Mouse (Mus musculus): ENCODE data around the gene Klhl7.

The Klhl7 gene

DNA sequence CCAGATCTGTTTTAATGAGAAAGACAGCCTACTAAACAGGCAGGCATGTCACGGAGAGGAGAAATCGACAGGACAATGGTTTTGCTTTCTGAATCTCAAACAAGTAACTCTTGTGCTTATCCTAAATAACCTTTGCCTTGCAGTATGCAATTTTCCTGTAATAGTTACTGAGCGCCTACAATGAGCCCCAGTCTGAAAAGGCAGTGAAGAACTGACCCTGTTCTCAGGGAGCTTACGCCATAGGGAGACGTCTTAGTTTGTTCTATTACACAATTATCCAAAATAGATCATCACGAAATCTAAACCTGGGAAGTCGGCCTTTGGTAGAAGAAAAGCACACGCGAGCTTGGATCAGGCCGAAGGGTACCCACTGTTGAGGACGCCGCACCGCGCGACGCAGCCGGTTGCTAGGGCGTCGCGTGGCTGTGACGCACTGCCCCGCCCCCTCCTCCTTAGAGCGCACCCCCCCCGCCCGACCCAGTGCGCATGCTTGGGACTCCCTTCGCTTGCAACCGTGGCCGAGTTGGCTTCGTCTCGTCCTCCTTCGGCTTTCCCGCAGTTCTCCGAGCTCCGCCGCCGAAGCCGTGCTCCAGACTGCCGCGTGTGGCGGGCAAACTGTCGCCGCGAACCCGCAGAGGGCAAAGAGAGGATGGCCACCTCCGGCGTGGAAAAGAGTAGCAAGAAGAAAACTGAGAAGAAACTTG, at the start of gene Klhl7:
Gene Klhl7 (plus strand): TSS at position 500 of the 704 bp plus-strand sequence.
- DNase-seq (ENCODE audit: low read depth, low spot score) = peak; percentile 83

DNA sequence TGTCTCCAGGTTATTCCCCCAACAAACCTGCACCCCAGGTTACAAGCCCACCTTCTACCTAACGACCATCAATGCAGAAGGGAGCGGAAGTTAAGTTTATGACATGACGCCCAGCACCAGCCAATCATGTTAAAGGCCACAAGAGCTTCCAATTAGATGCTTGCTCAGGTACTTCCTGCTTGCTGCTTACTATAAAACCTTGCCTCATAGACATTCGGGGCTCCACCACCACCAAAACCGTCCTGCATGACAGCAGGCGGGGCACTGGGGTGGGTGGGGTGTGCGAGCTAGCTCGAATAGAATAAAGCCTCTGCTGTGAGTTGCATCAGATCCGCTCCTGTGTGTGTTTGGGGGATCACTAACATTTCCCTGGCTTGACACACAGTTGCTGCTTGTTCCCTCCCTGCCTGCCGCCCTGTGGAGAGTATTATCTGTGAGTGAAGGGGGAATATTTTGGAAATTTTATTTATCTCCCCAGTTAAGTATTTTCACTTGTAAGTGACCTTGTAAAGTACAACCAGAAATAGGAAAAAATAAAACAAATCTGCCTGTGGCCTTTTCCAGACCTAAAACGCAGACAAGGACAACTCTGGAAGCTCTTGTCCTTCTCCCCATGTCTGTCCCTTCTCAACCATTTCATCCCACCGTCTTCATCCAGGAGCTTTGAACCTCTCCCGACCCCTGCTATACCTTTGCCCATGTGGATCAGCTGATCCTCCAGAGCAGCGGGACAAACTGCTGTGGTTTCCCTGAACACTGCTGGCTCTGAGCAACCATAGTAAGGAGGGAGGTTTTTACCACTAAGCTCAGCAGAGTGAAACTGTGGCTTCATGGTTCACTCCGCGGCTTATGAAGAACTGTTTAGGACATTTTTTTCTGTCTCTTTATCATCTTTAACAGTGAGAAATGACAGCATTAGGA, 48.4 kb upstream of the Klhl7 start:
- DNase-seq (ENCODE audit: low read depth, low spot score) = no peak

DNA sequence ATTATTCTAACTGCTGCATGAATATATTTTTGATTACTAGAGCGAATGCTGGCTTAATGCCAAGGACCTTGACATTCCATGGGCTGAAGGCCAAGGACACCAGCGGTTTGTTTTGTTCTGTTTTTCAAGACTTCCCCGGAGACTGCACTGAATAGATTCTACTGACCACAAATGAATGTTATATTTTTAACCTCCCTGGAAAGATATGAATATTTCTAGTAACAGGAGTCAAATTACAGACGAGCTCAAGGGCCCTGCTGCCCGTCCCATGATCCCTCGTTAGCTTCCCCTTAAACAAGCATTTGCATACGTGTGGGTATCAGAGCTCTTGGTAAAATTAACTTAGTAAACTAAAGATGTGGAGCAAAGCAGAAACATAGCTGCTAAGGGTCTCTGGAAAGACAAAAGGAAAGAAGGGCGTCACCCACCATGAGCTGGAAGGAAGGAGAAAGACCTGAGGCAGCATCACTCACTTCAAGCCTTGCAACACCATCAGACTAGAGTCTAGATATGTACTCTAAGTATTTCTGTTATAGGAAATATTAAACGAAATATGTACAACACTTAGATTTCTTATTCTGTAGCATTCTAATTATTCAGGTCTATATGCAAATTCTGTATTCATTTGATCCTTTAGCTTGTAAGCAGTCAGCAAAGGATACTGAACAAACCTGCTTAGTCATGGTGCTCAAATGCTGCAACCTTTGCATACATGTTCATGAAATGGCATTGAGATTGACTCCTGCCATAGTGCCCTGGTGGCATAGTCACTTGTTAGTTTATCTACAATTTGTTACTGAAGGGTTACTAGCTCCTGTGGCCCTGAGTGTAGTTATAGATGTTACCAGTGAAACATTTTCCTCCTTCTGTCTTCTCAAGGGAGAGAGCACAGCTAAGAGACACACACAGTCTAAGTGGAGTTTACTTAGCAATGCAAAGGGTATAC, 46.9 kb upstream of the Klhl7 start:
- no peak for DNase-seq (ENCODE audit: low read depth, low spot score)

DNA sequence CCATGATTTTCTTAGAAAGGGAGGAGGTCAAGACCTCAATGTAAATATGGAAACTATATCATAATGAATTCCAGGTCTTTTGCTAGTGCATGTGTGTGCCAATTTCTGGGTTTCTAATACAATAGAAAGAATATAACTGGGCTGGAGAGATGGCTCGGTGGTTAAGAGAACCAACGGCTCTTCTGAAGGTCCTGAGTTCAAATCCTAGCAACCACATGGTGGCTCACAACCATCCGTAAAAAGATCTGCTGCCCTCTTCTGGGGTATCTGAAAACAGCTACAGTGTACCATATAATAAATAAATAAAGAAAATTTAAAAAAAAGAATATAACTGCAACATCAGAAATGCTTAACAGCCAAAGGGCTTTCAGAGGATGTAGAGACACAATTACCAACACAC, 46.0 kb upstream of the Klhl7 start:
- DNase-seq (ENCODE audit: low read depth, low spot score) = no peak

DNA sequence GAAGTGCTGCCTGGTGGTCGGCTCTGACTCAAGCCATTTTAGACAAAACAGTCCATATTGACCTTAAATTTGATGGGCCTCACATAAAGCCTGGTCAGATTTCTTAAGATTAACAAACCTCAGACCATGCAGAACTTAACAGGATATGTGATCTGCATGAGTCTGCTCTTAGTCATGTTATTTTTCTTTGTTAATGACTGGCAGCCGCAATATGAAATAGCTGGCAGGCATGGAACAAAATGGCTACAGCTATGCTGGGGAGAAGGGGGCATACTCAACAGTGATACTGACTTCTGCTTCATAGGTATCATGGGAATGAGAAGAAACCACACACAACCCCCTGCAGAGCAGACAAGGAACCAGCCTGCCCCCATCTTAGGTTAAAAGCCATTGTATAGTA, 43.5 kb upstream of the Klhl7 start:
- DNase-seq (ENCODE audit: low read depth, low spot score) = no peak

DNA sequence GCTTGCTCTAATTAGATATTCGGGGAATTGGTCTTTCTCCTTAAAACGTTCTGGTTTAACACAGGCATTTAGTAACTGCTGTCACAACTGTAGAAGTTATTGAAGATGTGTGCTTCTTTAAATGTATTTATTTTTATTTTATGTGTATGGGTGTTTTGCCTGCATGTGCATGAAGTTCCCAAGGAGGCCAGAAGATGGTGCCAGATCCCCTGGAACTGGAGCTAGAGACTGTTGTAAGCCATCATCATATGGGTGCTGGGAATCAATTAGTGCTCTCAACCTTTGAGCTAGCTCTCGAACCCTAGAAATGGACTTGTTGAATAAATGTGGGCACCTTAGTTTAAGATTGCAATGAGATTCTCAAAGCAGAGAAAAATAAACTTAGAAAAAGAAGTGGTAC, 42.8 kb upstream of the Klhl7 start:
- no peak for DNase-seq (ENCODE audit: low read depth, low spot score)

DNA sequence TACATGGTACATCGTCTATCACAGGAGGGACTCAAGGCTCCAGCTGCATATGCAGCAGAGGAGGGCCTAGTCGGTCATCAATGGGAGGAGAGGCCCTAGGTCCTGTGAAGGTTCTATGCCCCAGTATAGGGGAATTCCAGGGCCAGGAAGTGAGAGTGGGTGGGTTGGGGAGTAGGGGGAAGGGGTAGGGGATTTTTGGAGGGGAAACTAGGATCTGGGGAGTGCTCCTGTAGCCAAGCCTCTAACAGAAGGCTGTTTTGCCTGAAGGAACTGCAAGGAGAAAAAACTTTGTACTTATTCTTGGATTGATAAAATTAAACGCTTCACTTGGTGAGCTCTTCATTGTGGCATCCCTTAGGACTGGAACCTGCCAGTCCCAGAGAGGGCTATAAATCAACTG, 39.5 kb upstream of the Klhl7 start:
- no peak for DNase-seq (ENCODE audit: low read depth, low spot score)

DNA sequence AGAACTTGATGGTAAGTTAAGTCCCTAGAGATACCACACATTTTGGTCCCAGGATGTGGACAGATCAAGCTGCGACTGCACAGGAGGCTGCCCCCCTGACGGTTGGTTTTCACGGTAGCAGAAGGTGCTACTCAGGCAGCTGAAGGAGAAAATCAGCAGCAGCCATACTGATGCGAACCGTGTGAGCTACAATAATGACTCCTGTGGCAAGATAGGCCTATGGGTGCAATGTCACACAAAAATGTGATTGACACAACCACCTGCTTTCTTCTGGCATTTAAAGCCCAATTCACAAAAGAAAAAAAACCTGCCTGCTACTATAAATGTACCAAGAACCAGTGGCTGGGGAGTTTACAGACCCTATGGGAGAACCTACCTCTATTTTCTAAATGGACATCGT, 37.4 kb upstream of the Klhl7 start:
- no peak for DNase-seq (ENCODE audit: low read depth, low spot score)

DNA sequence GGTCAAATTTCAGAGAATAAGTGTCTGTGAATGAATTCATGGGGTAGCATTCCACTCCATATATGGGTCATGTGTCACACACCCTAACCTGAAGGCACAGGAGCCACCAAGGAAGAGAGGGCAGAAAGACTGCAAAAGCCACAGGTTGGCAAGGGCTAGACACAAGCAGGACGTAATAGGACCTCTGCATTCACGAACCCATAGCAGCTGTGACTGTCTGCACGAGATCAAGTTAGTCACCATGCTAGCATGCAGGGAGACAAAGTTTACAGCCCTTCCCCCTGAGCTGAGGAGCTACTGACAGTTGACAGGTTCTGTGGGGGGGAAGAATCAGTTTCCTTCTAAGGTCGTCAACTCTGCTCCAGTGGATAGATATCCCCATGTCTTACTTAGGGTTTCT, 36.9 kb upstream of the Klhl7 start:
- no peak for DNase-seq (ENCODE audit: low read depth, low spot score)

DNA sequence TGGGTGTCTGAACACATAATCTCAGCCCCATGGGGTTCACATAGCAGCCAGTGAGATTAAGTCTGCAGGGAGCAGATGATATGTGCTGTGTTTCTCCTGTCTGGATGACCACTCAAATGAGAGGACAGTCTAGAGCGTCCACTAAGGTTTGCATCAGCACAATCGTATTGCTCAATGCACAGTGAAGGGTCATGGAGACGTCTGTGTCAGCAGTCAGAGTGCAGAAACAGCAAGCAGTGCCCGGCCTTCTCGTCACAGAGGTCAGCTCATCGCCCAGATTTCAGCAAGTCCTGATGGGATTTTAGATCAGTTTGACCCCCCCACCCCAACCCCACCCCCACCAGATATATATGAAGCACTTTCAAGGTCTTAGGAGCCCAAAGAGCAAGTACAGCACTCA, 31.4 kb upstream of the Klhl7 start:
- DNase-seq (ENCODE audit: low read depth, low spot score) = no peak

DNA sequence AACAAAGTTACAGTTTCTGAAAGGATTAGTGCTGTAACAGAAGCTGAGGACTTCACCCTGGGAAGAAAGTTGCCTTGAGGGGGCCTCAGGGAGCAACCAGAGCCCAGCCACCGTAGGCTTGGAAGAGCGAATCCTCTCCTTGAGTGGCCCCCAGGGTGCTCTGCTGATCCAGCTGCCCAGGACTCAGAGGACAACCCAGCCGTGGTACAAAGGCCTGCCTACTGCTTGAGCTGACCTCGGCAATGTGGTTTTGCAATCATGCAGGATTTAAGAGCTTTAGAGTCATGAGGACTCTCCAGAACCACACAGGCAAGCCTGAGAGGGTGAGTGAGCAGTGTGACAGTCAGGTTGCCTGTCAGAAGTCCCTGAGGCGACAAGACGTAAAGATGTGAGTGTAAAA, 28.4 kb upstream of the Klhl7 start:
- DNase-seq (ENCODE audit: low read depth, low spot score) = no peak

DNA sequence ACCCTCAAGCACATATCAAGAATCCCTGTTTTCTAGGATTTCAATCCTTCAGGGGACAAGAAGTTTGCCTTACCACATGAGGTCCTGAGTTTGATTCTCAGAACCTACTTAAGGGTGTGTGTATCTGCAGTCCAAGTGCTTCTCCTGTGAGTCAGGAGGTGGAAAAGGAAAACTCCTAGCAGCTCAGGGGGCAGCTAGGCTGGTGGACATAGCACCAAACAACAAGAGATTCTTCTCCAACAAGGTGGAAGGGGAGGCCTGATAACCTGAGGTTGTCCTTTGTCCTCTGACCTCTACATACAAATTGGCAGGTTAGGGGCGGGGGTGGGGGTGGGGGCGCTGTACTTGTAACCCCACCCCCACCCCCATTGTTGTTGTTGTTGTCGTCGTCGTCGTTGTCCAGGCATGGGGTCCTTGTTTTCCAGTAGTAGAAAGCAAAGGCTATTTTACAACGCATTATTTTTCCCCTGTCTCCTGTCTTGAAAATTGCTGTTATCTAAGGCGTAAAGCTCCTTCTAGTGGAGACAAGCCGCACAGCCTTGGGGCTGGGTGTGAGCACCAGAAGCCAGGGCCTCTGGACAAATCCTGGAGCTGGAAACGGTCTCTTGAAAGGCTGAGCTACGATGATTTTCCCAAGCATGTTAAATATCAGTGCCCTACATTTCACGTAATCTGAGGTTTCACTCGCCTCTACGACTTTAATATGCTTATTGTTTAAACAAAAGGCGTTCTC, 23.3 kb upstream of the Klhl7 start:
- DNase-seq (ENCODE audit: low read depth, low spot score) = peak; percentile 72

DNA sequence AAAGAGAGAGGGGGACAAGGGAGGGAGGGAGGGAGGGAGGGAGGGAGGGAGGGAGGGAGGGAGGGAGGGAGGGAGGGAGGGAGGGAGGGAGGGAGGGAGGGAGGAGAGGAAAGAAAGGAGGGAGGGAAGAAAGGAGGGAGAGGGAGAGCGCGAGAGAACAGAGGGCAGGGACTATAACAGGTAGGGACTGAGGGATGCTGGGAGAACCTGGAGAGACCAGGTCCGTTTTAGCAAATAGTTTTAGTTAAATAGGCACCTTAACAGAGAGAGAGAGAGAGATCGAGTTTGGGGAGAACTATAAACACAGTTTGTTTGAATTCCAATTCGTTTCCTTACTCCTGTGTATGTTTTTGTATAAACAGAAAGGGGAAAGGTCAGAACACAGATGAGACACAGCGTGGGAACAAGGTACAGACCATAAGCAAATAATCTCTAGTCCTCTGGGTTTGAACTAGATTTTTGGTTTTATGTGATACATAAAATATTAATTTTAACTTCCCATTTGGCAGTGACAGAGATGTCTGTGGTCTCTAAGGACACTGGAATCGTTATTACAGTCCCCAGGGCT, 22.6 kb upstream of the Klhl7 start:
- DNase-seq (ENCODE audit: low read depth, low spot score) = no peak

DNA sequence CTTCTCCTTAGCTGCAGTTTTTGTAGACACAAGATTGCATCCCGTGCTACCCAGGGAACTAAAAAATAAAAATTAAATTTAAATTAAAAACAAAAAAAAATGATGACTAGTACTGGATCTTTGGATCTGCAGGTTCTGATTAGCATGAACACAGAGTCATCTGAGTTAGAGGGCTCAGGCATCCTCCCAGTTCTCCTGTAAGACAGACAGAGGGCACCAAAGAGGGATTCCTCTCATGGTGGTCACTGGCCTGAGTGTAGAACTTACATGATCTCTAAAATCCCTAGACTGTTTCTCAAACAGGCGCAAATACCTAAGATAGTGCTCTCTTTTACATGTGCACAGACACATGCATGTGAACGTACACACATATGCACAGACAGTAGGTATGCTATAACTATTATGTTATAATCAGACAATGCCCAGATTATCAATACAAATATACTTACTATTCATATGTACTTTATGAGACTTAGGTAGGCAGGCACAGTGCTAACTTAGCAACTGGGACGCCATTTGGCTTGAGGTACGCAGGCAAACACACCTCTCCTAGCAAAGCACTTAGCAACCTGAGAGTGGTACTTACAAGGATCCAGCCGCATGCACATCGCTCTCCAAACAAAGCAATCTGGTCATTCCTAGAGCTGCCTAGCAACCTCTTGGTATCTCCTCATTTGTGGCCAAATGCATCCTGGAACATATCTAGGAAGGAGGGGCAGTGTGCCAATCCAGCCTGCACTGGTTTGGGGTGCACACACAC, 21.8 kb upstream of the Klhl7 start:
- DNase-seq (ENCODE audit: low read depth, low spot score) = no peak

DNA sequence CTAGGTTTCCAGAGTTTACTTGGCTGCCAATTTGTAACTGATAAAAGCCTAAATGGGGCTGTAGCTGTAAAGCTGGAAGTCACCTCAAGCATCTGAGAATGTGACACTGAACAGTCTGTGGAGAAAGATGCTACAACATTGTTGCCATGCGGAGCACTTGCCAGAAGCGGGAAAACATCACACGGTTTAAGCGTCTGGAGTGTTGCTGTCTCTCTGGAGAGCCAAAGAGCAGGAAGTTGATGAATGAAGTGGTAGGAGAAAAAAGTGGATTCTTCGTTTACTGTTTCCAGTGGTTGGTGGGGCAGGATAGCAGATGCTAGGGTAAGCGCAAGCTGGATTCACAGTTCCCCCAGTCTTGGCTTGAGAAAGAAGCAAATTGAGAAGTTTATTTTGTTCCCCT, 19.6 kb upstream of the Klhl7 start:
- no peak for DNase-seq (ENCODE audit: low read depth, low spot score)

DNA sequence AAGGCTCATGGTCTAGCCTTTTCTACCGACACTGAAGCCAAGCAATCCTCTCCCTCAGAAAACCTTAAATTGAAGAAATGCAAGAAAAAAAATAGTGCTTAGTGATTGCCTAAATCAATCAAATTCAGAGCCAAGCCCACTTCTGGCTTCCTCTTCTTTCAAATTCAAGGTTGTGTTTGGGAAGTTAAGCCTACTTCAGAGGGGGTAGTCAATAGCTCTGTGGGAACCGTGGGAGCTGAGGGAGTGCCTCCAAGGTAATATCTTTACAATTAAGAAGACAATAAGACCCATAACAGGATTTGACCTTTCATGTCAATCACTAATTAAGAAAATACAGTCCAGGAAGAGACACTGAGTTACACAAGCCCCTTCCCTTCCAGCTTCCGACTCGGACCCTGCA, 15.6 kb upstream of the Klhl7 start:
- DNase-seq (ENCODE audit: low read depth, low spot score) = no peak

DNA sequence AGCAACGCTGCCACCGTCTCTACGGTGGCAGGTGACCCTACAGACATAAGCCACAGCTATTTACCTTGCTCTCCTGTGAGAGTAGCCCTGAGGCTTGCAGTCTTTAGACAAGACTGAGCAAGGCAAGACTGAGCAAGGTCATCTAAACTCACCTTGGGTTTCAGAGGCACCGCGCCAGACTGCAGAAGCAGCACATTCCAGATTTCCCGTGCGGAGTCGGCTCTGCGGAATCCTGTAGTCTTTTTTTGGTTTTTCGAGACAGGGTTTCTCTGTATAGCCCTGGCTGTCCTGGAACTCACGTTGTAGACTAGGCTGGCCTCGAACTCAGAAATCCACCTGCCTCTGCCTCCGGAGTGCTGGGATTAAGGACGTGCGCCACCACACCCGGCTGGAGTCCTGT, 14.2 kb upstream of the Klhl7 start:
- DNase-seq (ENCODE audit: low read depth, low spot score) = no peak

DNA sequence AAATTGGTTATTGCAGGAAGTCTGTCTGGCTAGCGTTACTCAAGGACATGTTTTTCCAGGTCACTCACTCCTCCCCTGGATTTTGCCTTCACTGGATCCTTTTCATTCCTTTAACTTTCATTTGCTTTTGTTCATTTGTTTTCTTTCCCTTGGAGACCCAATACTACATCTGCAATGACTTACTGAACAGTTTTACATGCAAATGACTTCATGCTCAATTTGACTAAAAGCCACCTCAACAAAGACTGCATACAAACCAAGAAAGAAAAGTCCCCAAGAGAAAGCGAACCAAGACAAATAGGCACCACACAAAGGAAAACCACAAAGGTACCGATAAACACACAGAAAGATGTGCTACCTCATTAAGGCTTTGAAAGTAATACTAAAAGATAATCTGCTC, 13.5 kb upstream of the Klhl7 start:
- no peak for DNase-seq (ENCODE audit: low read depth, low spot score)

DNA sequence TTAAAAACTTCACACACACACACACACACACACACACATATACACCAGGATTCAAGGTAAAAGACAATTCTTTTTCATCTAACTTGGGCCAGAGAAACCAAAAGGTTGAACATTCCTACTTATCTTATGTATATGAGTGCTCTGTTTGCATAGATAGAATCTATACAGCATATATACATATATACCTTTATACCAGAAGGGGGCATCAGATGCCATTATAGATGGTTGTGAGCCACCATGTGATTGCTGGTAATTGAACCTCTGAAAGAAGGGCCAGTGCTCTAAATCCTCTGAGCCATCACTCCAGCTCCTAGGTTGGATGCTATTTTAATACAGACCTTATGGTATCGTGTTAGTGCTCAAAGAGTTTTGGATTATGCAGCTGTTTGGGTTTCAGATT, 12.0 kb upstream of the Klhl7 start:
- no peak for DNase-seq (ENCODE audit: low read depth, low spot score)

DNA sequence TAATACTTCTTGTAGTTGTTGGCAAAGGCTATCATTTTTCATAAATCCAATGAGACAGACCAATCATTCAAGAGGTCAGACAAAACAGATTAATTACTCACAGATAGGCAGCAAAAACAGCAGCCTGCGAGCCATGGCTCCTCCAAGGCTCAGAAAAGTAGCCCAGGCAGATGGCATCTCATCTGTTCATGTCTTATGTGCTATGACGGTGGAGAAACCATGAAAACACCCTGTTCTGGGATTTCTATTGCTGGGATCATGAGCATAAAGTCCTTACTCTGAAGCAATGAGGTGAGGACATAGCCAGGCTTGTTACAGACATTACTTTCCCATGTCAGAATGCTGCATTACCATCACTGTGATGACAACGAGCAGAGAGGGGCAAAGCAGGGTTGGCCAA, 7.9 kb upstream of the Klhl7 start:
- DNase-seq (ENCODE audit: low read depth, low spot score) = no peak
